Mouse (Mus musculus): ENCODE data around the gene Por. TPM values are rescaled to one million over a fixed set of nuclear protein-coding genes. Genes with fewer than 3 reads are reported as not detected.

Por gene
- total RNA-seq, 1 experiment: 125 TPM

- no peak for DNase-seq (ENCODE audit: low read depth, low spot score)
- no peak overlapping the region for H3K27ac ChIP-seq (ENCODE audit: insufficient read depth, low read depth, low read length, poor library complexity, severe bottlenecking)
- in situ Hi-C loops (cut with MboI; ENCODE audit: low sequenced_read_pairs in 2 of 2, unreplicated experiment in 2 of 2): no loop called here
- peaks cover 66% of the 10 kb centered on the region for H3K36me3 ChIP-seq (ENCODE audit: control insufficient read depth, insufficient read depth, low read length, poor library complexity, severe bottlenecking)
- H3K4me3 ChIP-seq (ENCODE audit: insufficient read depth in 1 of 2, low read depth in 1 of 2, low read length in 2 of 2, poor library complexity in 1 of 2, severe bottlenecking in 1 of 2): no peak overlapping the region
- H3K9me3 ChIP-seq (ENCODE audit: control insufficient read depth, insufficient read depth, low read depth, low read length): no peaks in the 10 kb centered on the region
- TF ChIP-seq ZNF384 (IDR thresholded peaks at IDR 0.05; ENCODE audit: low read depth, low read length) (no peak), CHD2 (IDR thresholded peaks at IDR 0.05; ENCODE audit: low read depth, low read length) (no peak), ZC3H11A (IDR thresholded peaks at IDR 0.05; ENCODE audit: borderline replicate concordance, low read depth, low read length) (no peak)
- H3K4me1 ChIP-seq (ENCODE audit: control insufficient read depth in 2 of 2, insufficient read depth in 2 of 2, low read length in 2 of 2, poor library complexity in 1 of 2): peaks cover 2 to 17% of the 10 kb centered on the region in 2 experiments; a peak in 3 of 4 replicates
- no peak overlapping the region for H3K9ac ChIP-seq (ENCODE audit: insufficient read depth, low read depth, low read length, poor library complexity, severe bottlenecking)
These were observed 61.5 kb downstream of the Por start for GRCm38 (mm10) chr5:135731322-135731721.

GRCm38 (mm10) chr5:135733071-135733470 lies 63.2 kb downstream of the Por start:
- in situ Hi-C loops (cut with MboI; ENCODE audit: low sequenced_read_pairs in 2 of 2, unreplicated experiment in 2 of 2): no loop called here
- Histone ChIP-seq H3K36me3 (ENCODE audit: control insufficient read depth, insufficient read depth, low read length, poor library complexity, severe bottlenecking) (peaks cover 67% of the 10 kb centered on the region), H3K4me3 (ENCODE audit: insufficient read depth in 1 of 2, low read depth in 1 of 2, low read length in 2 of 2, poor library complexity in 1 of 2, severe bottlenecking in 1 of 2) (peak overlapping the region; percentile 49 to 56; a peak in 1 of 4 replicates), H3K27ac (ENCODE audit: insufficient read depth, low read depth, low read length, poor library complexity, severe bottlenecking) (no peak overlapping the region), H3K9me3 (ENCODE audit: control insufficient read depth, insufficient read depth, low read depth, low read length) (no peaks in the 10 kb centered on the region), H3K4me1 (ENCODE audit: control insufficient read depth in 2 of 2, insufficient read depth in 2 of 2, low read length in 2 of 2, poor library complexity in 1 of 2) (peaks cover 2 to 26% of the 10 kb centered on the region in 2 experiments; a peak in 3 of 4 replicates), H3K9ac (ENCODE audit: insufficient read depth, low read depth, low read length, poor library complexity, severe bottlenecking) (peak overlapping the region; percentile 54; the same call in 1 of the 2 replicates)
- TF ChIP-seq ZC3H11A (IDR thresholded peaks at IDR 0.05; ENCODE audit: borderline replicate concordance, low read depth, low read length) (no peak), HCFC1 (IDR thresholded peaks at IDR 0.05; ENCODE audit: borderline replicate concordance, insufficient read depth, low read length) (no peak), ZNF384 (IDR thresholded peaks at IDR 0.05; ENCODE audit: low read depth, low read length) (no peak), CHD2 (IDR thresholded peaks at IDR 0.05; ENCODE audit: low read depth, low read length) (no peak), MAFK (IDR thresholded peaks at IDR 0.05; ENCODE audit: insufficient read depth, low read depth, low read length) (no peak)
- DNase-seq (ENCODE audit: low read depth, low spot score): no peak

GRCm38 (mm10) chr5:135734057-135734680 lies 64.3 kb downstream of the Por start:
- H3K27ac ChIP-seq (ENCODE audit: insufficient read depth, low read depth, low read length, poor library complexity, severe bottlenecking): no peak overlapping the region
- peak overlapping the region; percentile 54 for H3K9ac ChIP-seq (ENCODE audit: insufficient read depth, low read depth, low read length, poor library complexity, severe bottlenecking)
- no peak for DNase-seq (ENCODE audit: low read depth, low spot score)
- H3K36me3 ChIP-seq (ENCODE audit: control insufficient read depth, insufficient read depth, low read length, poor library complexity, severe bottlenecking): peaks cover 62% of the 10 kb centered on the region
- no peaks in the 10 kb centered on the region for H3K9me3 ChIP-seq (ENCODE audit: control insufficient read depth, insufficient read depth, low read depth, low read length)
- in situ Hi-C loops (cut with MboI; ENCODE audit: low sequenced_read_pairs in 2 of 2, unreplicated experiment in 2 of 2): no loop called here
- peaks cover 5 to 26% of the 10 kb centered on the region in 2 experiments for H3K4me1 ChIP-seq (ENCODE audit: control insufficient read depth in 2 of 2, insufficient read depth in 2 of 2, low read length in 2 of 2, poor library complexity in 1 of 2)
- H3K4me3 ChIP-seq (ENCODE audit: insufficient read depth in 1 of 2, low read depth in 1 of 2, low read length in 2 of 2, poor library complexity in 1 of 2, severe bottlenecking in 1 of 2): peak overlapping the region; percentile 49 to 56; a peak in 3 of 4 replicates
- no peak for TF ChIP-seq CHD2 (IDR thresholded peaks at IDR 0.05; ENCODE audit: low read depth, low read length)
- no peak for TF ChIP-seq HCFC1 (IDR thresholded peaks at IDR 0.05; ENCODE audit: borderline replicate concordance, insufficient read depth, low read length)
- no peak for TF ChIP-seq MAFK (IDR thresholded peaks at IDR 0.05; ENCODE audit: insufficient read depth, low read depth, low read length)
- TF ChIP-seq ZNF384 (IDR thresholded peaks at IDR 0.05; ENCODE audit: low read depth, low read length): no peak
- no peak for TF ChIP-seq ZC3H11A (IDR thresholded peaks at IDR 0.05; ENCODE audit: borderline replicate concordance, low read depth, low read length)

GRCm38 (mm10) chr5:135735741-135736140 lies 65.9 kb downstream of the Por start:
- no peak for TF ChIP-seq ZNF384 (IDR thresholded peaks at IDR 0.05; ENCODE audit: low read depth, low read length)
- no peak for TF ChIP-seq MAFK (IDR thresholded peaks at IDR 0.05; ENCODE audit: insufficient read depth, low read depth, low read length)
- TF ChIP-seq ZC3H11A (IDR thresholded peaks at IDR 0.05; ENCODE audit: borderline replicate concordance, low read depth, low read length): no peak
- no peak for TF ChIP-seq CHD2 (IDR thresholded peaks at IDR 0.05; ENCODE audit: low read depth, low read length)
- TF ChIP-seq HCFC1 (IDR thresholded peaks at IDR 0.05; ENCODE audit: borderline replicate concordance, insufficient read depth, low read length): no peak

More at GRCm38 (mm10) chr5:135735741-135736140, 65.9 kb downstream of the Por start:
- Histone ChIP-seq H3K4me3 (ENCODE audit: insufficient read depth in 1 of 2, low read depth in 1 of 2, low read length in 2 of 2, poor library complexity in 1 of 2, severe bottlenecking in 1 of 2) (no peak overlapping the region), H3K9ac (ENCODE audit: insufficient read depth, low read depth, low read length, poor library complexity, severe bottlenecking) (no peak overlapping the region), H3K27ac (ENCODE audit: insufficient read depth, low read depth, low read length, poor library complexity, severe bottlenecking) (no peak overlapping the region), H3K36me3 (ENCODE audit: control insufficient read depth, insufficient read depth, low read length, poor library complexity, severe bottlenecking) (peaks cover 47% of the 10 kb centered on the region), H3K4me1 (ENCODE audit: control insufficient read depth in 2 of 2, insufficient read depth in 2 of 2, low read length in 2 of 2, poor library complexity in 1 of 2) (peaks cover 5 to 26% of the 10 kb centered on the region in 2 experiments), H3K9me3 (ENCODE audit: control insufficient read depth, insufficient read depth, low read depth, low read length) (no peaks in the 10 kb centered on the region)
- in situ Hi-C loops (cut with MboI; ENCODE audit: low sequenced_read_pairs in 2 of 2, unreplicated experiment in 2 of 2): no loop called here
- DNase-seq (ENCODE audit: low read depth, low spot score): no peak
